Mouse (Mus musculus) kidney, adult 2 months (tissue): ENCODE results near the gene Traf4.

Experiments
- CTCF ChIP-seq: fragments of 200-500 bp; conservative IDR thresholded peaks from 2 replicates; pipeline ENCODE4 v1.5.1; 2011; ENCODE audit warnings: low read depth, mild to moderate bottlenecking, control low read depth, low read length, moderate library complexity, mixed read lengths; ENCODE audit not compliant: insufficient read depth, insufficient read length
- POLR2A ChIP-seq: fragments of 200-500 bp; IDR thresholded peaks from one replicate; pipeline ENCODE4 v1.6.1; 2011; ENCODE audit warnings: low read depth, low read length, control low read depth

GRCm38 (mm10) chr11:78123782-78124181 is 41.6 kb downstream of the Traf4 start:
- TF ChIP-seq POLR2A = no peak
- TF ChIP-seq CTCF = no peak
